Mouse (Mus musculus) C2C12 (cell line): ENCODE data around the gene Klk10.

ENCODE experiments used
- CEBPB ChIP-seq: IDR thresholded peaks from one replicate; pipeline ENCODE4 v1.6.1; 2011; ENCODE audit warnings: low read depth, mild to moderate bottlenecking, control low read depth, moderate library complexity
- CTCF ChIP-seq: IDR thresholded peaks from one replicate; pipeline ENCODE4 v1.5.1; 2011; ENCODE audit not compliant: control insufficient read depth, insufficient read depth, insufficient read length
- MAX ChIP-seq: IDR thresholded peaks from one replicate; pipeline ENCODE4 v1.6.1; 2011; ENCODE audit warnings: mild to moderate bottlenecking, control low read depth
- MYOG ChIP-seq: IDR thresholded peaks from one replicate; pipeline ENCODE4 v1.6.1; 2011; ENCODE audit not compliant: control insufficient read depth, insufficient read length; ENCODE audit errors: extremely low read depth
- USF1 ChIP-seq: IDR thresholded peaks from one replicate; pipeline ENCODE4 v1.6.1; 2011; ENCODE audit warnings: low read depth, mild to moderate bottlenecking, control low read depth, moderate library complexity

- TF ChIP-seq CTCF: no peak
- TF ChIP-seq MAX: no peak
- TF ChIP-seq MYOG: no peak
- no peak for TF ChIP-seq USF1
- TF ChIP-seq CEBPB: no peak
Observed at GRCm38 (mm10) chr7:43771916-43772315, 8.9 kb upstream of the Klk10 start.
